Mouse (Mus musculus): ENCODE data around the gene Kctd19.

Gene Kctd19

DNA sequence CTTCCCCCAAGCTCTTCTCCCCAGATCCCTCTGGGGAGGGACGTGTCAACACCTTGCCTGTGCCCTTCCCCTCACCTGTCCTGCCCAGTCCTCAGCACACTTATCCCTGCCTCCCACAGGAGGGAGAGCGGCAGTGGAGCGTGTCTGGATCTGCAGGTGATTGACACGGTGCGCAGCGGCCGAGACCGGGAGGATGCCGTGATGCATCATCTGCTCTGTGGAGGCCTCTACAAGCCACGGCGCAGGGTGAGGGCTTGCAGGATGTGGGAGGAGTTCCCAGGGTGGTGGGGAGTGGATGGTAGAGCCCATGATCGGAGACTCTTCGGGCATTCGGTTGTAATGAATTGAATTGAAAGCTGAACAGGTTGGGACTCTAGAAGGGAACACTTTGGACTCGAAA, 54.1 kb downstream of the Kctd19 start:
- DNase-seq (ENCODE audit: low spot score in 2 of 2) = no peak

DNA sequence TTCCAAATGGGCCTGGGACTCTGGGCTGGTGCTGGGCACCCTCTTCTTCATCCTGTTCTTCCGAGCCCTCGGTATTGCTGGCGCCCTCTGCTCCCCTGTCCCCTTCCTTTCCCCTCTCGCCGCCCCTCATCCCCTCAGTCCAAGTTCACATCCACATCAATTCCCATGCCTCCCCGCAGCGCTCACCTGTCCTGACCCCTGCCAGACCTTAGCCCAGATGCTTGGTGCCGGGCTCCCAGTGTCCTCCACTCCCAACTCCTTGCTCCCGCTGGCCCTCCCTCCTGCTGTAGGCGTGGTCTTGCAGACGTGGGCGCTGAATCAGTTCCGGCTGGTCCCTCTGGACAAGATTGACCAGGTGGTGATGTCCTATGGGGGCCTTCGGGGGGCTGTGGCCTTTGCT, 56.6 kb downstream of the Kctd19 start:
- no peak for DNase-seq (ENCODE audit: low spot score in 2 of 2)

DNA sequence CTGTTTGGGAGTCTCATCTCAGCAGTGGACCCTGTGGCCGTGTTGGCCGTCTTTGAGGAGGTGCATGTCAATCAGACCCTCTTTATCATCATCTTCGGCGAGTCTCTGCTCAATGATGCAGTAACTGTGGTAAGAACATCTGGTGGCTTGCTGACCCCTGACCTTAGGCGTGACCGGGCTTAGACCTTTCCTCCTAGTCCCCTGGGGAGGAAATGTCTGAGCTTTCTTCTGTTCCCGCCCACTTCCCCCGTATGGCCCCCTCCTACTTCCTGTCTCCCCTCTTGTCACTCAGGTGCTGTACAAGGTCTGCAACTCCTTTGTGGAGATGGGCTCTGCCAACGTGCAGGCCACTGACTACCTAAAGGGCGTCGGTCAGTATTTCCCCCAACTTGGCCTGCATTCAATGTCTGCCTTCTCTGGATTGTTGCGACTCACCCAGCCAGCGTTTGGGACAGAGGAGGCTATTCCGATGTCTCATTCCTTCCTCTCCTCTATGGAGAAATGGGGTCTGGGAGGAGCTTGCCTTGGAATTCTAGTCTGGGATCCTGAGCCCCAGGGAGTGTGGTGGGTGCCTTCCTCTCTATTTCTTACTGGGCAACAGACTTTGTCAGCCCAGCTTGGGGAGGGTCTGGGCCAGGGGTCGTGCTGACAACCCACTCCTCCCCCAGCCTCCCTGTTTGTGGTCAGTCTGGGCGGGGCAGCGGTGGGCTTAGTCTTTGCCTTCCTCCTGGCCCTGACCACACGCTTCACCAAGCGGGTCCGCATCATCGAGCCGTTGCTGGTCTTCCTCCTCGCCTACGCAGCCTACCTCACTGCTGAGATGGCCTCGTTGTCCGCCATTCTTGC, 57.9 kb downstream of the Kctd19 start:
- no peak for DNase-seq (ENCODE audit: low spot score in 2 of 2)

DNA sequence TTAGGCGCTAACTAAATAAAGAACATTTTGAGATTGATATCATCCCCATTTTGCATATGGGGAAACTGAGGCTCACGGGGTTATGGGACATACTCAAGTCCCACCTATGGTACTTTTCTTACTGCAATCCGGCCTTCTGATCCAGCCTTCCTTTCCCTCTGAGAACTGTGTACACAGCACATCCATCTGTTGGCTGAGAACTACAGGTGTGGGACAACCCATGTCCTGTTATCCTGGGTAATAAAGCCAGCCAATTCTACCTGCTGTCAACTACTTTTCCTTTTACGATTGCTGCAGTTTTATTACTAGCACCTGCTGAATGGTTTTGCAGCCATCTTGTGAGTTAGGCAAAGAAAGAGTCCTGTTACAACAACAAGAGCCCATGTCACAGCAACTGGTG, 58.8 kb downstream of the Kctd19 start:
- DNase-seq (ENCODE audit: low spot score in 2 of 2) = no peak

DNA sequence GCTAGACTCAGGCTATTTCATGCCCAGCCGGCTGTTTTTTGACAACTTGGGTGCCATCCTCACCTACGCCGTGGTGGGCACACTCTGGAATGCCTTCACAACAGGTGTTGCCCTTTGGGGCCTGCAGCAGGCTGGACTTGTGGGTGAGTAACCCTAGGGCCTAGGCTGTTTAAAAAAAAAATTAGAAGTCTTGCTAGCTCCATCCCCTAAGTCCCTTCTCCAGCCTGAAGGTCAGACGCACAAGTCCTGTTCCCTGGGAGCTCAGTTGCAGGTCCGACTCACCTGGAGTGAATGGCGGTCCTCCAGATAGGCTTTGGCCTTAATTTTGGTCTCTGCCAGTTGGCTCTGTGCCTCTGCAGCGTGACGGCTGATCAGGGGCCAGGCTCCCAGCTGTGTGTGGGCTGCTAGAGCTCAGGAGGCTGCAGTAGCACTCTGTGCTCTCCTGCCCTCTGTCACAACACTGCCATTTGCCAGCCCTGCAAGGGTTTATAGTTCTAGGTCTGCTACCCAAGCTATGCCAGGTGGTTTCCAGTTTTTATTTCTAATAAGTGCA, 59.6 kb downstream of the Kctd19 start:
- DNase-seq (ENCODE audit: low spot score in 2 of 2) = no peak

DNA sequence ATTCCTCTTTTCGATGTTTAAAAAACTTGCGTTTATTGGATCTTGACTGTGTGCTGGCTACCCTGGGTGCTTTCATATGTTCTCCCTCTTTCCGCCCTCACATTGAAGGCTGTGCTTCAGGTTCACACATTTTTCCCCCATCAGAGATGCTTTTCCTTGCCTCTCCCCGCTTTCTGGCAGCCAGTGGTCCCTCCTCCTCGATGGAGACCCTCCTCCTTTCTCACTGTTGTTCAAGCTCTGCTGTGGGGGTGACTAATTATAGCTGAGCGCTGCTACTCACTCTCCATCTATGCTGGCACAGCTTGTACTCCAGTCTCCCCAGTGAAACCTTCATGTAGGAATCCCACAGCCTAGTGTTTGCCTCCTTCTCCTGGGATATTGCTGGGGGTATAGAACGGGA, 63.1 kb downstream of the Kctd19 start:
- DNase-seq (ENCODE audit: low spot score in 2 of 2) = peak; percentile 20 to 29

DNA sequence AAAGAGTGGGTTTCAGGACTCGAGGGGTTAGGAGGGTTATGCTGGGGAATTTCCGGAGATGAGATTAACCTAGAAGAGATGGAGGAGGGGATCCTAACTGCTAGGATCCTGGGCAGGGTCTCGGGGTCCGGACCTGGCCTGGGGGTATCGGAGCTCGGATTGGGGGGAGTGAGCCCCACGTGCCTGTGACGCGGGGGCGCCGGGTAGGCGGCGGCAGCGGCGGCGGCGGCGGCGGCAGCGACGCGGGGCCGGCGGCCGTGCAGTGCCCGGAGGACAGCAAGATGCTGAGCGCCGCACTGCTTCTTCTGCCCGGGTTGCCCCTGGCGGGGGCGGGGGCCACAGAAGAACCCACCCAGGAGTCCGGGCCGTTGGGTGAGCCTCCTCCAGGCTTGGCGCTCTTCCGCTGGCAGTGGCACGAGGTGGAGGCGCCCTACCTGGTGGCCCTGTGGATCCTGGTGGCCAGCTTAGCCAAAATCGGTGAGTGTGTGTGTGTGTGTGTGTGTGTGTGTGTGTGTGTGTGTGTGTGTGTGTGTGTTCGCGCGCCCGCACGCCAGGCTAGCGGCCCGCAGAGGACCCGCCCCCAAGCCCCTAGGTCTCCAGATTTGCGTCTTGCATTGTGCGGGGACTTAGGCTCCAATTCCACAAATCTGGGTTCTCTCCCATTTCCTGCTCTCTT, 64.1 kb downstream of the Kctd19 start:
- peak; percentile 28 to 43 for DNase-seq (ENCODE audit: low spot score in 2 of 2)

DNA sequence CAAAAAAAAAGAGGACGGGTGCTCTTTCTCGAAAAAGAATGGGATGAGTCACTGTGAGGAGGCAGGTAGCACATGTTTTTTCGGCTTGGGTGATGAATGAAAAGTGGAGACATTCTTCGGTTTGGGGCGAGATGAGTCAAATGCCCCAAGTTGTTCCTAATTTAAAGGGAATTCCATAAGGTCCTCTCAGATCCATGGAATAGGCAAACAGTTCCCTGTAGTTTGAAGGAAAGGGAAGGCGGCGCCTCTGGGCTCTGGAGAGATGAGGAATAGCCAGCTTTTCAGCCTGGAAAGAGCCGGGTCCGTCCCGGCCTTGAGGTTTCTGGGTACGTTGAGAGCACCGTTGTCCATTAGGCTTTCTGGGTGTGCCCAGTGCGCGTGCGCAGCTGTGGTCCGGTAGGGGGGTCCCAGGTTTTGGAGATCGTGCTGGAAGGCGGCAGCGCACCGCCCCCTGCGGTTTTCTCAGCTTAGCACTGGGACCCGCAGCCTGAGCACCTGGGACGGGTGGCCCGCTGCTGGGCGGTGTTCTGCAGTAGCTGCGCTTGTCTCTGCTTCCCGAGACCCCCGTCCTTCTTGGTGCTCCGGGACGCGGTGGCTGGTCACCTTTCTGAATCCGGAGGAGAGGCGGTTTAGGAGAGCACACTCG, 64.7 kb downstream of the Kctd19 start, which contains the start of gene Slc9a5:
TSS of gene Slc9a5 (plus strand) at position 394 of the 646 bp plus-strand sequence.
- peak; percentile 56 to 61 for DNase-seq (ENCODE audit: low spot score in 2 of 2)

DNA sequence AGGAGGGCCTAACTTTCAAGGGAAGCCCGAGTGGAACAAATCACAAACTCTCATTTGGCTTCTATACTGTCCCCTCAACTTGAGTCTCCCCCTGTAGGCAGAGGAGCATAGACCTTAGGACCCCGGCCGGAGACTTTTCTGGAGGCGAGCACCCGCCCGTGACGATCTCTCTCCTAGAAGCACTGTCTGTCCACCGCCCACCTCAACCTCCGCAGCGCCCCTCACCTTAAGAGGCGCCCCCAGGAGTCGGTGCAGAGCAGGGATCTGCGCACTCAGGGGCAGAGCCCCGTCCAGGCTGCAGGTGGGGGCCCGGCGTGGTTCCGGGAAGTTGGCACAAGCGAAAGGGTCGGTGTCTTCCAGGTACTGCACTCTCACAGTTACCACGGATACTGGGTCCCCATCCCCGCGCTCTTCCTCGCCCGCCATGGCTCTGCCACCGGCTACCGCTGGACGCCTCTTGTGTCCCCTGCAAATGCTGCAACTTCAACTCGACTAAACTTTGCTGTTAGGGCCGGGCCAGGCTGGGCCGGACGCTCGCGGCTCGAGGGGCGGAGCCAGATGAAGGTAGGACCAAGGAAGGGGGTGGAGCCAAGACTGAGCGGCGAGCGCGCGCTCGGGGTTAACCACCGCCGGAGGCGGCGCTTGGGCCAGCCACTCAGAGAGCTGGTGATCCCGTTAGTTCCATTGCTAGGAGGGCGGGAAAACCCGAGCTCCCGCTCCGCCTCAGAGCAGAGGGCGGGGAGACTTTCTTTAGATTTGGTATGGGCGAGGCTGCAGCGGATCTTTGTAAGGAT, 65.7 kb downstream of the Kctd19 start, which contains the start of gene Fhod1:
TSS of gene Fhod1 (minus strand) at position 526 of the 794 bp plus-strand sequence.
- DNase-seq (ENCODE audit: low spot score in 2 of 2) = peak; percentile 83 to 84

DNA sequence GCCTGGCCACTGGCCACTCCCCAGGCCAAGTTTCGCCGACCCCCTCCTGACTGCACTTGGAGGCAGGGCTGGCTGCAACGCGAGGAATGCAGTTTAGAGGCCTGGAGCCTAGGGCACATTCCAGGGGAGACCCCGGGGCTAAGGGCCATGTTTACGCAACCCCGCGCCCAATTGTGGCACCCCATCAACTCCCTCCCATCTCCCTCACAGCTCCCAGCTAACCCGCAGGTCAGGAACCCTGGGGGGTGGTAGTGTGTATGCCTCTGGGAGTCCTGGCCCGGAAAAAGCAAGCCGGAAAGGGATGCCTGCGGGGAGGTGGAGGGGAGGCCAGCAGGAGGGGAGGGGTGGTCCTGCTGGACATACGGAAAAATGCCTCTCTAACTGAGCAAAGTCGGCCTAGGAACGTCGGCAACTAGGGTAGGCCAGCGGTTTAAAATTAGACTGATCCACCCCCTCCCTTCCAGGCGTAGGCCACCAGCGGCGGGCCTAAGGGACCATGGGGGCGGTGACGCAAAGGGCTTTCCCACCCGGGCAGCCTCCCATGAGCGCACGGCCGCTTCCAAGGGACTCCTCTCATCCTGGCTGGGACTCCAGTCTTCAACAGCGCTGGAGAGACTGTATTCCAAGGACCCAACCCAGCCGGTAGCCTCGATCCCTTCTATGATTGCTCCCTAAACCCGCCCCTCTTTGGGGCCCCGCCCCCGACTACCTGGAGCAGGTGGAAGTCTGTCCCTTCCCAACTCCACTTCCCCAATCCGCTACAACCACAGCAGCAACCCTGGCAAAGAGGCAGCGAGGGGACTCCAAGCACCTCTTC, 66.5 kb downstream of the Kctd19 start:
- DNase-seq (ENCODE audit: low spot score in 2 of 2) = peak; percentile 38 to 56

DNA sequence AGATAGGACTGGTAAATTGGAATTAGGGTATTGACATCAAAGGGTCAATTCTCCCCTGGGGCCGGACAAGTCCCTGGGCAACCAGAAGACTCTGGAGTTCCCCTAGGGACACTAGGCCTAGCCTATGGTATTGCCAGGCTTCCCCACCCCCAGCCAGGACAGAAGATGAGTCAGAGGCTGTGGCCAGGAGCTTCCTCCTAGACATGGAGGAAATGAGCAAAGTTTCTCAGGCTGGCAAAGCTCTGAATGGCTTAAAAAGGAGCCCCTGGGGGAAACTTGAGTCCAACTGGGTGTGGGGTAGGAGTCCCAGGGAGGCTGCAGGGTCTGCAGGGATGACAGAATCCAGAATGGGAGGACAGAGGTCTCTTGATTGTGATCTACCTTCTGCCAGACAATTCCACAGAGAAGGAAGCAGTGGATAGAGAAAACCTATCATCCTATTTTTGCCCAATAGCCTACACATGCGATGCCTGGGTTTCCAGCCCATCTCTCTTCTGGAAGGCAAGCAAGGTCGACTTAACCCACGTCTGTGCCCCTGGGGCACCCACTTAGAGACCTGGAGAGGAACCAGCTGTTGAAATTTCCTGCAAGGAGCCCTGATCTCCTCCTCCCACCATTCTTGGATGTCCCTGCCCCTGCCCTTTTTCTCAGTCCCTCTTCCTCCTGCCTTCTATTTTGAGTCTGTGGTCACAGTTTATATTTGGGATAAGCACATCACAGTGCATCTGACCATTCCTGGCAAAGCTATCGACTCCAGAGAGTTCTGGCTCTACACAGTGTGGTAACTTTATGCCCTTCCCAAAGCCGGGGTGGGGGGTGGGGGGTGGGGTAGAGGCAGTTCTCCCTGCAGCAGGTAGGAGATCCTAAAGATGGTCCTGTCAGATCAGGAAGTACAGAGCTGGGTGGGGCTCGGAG, 68.0 kb downstream of the Kctd19 start:
- no peak for DNase-seq (ENCODE audit: low spot score in 2 of 2)

DNA sequence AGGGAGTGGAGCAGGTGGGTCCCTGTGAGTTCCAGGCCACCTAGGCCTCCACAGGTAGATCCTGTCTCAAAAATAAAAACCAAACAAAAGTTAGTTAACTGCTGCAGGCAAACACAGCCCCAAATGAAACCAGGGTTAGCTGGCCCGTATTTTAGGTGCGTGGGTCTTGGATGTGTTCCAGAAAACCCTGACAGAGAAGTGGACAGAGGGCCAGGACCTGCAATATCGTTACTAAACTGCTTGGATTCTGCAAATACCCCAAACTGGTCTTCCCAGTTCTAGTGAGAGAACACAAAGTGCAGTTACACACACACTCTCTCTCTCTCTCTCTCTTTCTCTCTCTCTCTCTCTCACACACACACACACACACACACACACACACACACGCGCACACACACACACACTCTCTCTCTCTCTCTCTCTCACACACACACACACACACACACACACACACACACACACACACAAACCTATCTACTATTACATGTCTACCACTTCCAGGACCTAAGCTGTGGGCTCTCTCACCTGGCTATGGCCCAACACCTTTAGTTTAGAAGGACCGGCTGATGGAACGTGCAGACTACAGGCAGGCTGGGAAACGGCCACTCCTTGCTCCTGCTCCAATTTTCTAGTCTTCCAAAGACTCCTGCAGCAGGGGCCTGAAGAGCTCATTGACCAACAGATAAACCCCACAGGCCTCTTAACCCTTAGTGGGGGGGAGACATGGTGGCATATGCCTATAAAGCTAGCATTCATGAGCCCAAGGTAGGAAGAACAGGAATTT, 69.3 kb downstream of the Kctd19 start:
- DNase-seq (ENCODE audit: low spot score in 2 of 2) = no peak

DNA sequence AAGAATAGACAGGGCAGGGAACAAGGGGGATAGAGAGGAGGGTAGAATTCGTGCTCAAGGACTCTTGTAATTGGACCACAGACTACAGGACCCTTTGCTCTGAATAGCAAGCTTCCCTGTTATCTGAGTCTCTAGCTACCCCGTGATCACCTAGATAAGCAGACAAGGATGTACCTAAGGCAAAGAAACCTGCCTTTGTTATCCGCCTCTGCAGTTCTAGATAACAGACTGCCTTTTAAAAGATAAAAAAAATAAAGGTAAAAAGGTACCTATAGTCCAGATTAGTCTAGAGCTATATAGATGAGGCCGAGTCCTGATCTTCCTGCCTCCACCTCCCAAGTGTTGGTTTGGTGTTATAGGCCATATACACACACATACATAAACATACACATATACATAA, 70.5 kb downstream of the Kctd19 start:
- no peak for DNase-seq (ENCODE audit: low spot score in 2 of 2)

DNA sequence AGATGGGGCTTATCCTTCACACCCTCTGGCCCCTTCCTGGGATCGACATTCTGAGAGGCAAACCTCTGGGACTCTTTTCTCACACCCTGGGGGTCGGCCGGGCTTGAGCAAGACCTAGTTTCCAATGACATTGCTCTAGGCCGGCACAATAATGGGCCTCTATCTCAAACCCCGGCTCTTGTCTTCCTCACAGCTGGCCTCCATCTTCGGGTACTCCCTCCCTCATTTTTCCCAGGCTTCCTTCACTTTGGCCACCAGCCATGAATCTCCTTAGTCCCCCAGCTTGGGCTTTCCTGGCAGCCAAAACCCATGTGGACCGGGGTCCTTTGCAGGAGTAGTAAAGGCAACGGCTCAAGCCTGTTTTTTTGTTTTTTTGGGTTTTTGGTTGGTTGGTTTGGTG, 71.9 kb downstream of the Kctd19 start:
- no peak for DNase-seq (ENCODE audit: low spot score in 2 of 2)

DNA sequence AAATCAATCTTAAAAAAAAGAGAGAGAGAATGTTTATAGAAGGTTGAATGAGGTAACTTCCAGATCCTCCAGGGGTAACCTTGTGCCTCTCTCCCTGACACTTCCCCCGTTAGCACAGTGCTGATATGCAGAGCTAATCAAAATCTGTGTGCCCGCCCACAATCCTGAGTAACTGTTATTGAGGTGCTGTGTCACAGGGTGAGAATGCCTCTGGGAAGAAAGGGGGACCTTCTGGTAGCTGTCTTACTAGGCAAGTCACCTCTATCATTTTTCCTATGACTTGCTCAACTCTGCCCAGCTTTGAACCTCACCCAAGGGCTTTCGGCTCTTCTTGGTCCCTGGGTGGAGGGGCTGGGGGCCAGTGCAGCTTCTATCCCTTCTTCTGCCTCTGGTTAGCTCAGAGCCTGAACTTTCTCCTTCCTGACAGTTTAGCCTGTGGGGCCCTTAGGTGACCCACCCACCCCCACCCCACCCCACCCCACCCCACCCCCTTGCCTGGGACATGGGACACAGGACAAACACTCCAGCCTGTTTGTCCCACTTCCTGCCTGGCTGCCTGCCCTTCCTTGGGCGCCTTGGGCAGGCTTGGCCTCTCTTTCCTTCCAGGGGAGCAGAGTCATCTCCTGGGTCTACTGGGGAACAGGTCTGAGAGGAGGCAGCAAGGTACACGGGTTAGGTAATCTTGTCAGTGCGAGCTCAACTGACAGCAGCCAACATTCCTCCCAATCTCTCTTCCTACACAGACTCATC, 73.2 kb downstream of the Kctd19 start:
- no peak for DNase-seq (ENCODE audit: low spot score in 2 of 2)

DNA sequence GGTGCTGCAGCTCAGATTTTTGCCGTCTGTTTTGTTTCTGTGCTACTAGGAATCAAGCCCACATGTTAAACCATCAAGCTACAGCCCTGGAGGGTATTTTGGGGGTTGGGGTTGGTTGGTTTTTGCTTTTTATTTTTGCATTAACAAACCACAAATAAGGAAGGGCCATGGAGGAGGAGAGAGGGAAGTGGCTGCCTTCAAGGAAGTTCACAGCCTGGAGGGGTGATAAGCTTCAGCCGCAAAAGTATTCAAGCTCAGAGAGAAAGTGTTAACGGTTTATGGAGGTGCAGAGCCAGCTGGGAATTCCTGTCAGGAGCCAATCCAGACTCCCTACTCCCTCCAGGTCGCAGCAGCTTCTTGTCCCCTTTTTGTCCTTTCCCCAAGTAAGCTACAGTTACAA, 74.3 kb downstream of the Kctd19 start:
- DNase-seq (ENCODE audit: low spot score in 2 of 2) = no peak

DNA sequence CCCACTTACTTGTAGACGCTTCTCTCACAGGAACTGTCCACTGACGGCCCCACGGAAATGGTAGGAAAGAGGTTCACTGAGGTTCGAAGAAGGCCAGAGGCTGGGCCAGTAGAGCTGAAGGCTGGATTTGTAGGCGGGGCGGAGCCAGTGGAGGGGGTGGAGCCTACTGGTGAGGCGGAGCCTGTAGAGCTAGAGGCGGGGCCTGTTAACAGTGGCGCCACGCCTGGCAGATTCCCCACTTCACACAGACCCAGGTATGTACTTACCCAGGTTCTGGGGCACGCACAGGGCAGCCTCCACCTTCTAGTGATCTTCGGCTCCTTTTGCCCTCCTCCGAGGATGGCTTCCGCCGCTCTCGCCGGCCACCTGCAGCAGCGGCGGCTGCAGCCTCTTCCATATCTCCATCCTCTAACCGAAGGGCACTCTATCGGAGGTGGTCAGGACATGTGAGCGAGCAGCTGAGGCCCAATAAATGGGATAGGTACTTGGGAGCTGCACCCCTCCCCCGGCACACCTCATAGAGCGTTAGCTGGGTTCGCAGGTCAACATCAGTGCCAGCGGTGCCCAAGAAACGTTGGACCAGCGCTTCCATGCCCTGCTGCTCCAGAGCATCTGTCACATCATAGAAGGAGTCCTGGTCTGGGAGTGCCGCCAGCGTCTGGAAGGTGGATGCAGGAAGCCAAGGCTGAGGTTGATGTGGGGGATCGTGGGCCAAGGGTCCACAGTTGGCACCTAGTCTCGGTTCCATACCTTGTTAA, 76.8 kb downstream of the Kctd19 start:
- DNase-seq (ENCODE audit: low spot score in 2 of 2) = no peak

All from right cerebral cortex, adult 2 months (tissue).